Mouse (Mus musculus) cerebellum, postnatal 14 days (tissue): ENCODE data around the gene Pole3.

Experiments
- DNase-seq, 2 experiments: peaks; one replicate each; pipeline ENCODE4 v3.0.0; 2021; ENCODE audit warnings: mixed read lengths in 2 of 2

Pole3 gene

DNA sequence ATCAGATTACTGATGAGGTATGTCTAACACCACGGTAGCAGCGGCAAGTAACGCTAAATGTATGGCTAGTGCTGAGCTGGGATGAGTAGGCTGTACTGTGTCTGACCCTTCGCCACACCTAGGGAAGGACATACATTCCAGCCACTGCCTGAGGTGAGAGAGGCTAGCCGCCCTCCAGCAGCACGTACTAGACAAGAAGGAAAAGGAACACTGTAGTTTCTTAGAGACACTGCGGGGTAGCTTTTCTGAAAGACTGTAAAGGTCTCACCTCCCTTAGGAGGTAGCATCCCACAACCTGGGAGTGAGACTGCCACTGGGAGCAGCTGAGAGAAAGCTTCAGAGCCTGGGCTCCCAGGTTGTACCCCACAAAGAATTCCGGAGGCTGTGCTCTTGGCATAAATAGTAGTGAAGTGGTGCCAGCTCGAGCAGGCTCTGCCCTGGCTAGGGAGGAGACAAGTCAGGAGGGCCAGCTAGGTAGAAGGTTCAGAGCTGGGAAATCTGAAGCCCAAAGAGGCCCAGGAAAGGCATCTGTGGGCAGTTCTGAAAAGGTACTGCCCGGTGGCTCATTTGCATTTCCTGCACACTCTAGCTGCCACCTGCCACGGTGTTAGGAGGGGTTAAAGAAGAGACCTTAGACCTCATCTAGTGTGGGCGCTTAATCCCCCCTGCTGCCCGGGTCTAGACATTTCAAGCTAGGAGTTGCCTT is 6.3 kb downstream of the Pole3 start:
- peak; percentile 59 to 66 for DNase-seq

DNA sequence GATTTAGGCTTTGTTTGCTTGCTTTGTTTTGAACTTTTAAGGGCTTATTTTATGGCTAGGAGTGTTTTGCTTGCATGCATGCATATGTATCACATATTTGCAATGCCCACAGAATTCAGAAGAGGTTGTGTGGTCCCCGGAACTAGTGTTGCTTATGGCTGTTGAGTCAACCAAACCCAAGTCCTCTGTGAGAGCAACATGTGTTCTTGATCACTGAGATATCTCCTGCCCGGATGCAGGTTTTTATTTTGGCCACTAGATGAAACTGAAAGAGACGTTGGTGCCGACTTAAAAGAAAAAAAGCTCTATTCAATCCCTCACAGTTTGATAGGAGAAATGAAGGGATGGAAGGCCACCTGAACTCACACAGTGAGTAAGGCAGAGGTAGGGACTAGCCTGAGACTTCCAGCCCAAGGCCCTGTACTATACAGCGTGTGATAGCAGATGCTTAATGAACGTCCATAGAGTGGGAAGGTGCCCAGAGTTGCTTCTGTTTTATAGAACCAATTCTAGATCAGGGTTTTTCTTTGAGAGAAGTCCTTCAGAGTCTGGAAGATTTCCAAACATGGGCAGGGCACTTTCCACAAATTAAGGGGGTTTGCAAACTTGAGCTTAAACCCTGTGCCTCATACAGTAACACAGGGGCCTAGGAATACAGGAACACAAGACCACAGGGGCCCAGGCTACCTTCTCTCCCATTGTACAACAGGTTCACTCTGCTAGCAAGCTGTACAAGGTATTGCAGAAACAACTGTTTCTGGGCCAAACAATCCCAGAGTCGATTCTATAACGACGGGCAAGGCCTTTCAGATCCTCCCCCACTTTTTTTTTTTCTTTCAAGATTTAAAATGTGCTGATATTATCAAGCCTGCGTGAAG is 7.1 kb downstream of the Pole3 start:
- no peak for DNase-seq

GRCm38 (mm10) chr4:62517046-62517445 is 7.8 kb downstream of the Pole3 start:
- DNase-seq, result no peak

- no peak for DNase-seq
These were observed 8.3 kb downstream of the Pole3 start for GRCm38 (mm10) chr4:62516579-62516978.

GRCm38 (mm10) chr4:62516079-62516478 is 8.8 kb downstream of the Pole3 start:
- DNase-seq, result peak; percentile 53 to 54

DNA sequence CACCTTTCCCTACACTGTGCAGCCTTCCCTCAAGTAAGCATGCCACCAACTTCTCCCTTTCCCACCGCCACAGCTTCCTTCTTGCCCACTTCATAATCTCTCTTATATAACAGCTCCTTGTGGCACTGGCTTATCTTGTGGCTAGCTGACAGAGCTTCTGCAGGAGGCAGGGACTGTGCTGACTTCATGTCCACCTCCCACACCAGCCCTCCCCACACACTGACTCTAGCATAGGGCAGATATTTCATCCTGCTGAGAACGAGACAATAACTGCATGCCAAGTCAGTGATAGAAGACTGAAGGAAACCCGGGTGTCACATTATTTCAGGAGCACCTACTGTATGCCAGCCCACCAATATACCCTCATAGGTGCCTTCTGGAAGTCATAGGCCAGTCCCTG is 9.4 kb downstream of the Pole3 start:
- no peak for DNase-seq

DNA sequence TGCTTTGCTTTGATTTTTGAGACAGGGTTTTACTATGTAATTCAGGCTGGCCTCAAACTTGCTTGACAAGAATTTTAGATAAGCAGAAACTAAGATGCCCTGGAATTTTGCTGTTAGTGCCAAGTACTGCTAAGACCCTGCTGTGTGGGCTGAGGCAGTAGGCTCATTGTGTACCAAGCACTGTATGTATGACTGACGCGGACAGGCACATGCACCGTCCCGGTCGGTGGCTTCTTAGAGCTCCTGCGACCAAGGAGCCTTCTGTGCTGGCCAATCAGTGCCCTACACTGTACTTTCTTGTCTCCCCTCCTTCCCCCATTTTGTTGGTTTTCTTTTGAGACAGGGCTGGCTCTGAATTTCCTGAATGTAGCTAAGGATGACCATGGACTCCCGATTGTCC is 9.9 kb downstream of the Pole3 start:
- no peak for DNase-seq

DNA sequence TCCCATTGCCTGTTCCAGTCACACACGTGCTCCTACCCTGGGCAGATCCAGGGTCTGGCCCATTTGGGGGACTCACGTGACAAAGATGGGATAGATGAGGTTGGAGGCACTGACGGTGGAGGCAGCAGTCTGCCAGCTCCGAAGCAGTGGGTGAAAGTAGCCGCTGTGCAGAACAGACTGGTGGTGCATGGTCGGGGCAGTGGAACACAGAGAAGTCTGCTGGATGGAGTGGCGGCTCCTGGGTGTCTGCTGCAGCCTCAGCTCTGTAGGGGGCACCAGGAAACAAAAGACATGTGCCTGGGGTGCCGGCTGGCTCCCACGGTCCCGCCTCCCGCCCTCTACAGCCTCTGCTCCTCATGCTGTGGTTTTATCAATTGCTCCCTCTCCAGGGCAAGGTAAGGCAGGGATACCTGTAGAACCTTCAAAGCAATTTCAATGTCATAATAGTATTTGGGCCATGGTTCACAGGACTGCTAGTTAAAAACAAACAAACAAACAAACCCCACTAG is 10.8 kb downstream of the Pole3 start:
- DNase-seq, result no peak

DNA sequence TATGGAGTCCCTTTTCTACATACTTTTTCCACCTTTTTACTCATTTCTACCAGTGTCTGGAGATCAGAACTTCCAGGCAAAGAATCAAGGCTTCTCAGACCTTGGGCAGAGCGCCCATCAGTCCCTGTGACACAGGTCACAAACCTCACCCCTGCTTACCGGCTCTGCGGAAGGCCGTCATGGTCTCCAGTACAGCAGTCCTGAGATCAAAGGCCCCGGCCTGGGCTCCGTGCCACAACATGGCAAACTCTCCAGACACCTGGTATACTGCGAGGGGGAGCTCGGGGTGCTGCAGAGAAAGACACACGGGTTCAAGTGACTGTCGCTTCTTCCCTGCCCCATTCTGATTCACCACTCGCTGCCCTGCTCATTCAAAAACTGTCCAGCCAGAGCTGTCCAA is 14.9 kb downstream of the Pole3 start:
- DNase-seq, result no peak

DNA sequence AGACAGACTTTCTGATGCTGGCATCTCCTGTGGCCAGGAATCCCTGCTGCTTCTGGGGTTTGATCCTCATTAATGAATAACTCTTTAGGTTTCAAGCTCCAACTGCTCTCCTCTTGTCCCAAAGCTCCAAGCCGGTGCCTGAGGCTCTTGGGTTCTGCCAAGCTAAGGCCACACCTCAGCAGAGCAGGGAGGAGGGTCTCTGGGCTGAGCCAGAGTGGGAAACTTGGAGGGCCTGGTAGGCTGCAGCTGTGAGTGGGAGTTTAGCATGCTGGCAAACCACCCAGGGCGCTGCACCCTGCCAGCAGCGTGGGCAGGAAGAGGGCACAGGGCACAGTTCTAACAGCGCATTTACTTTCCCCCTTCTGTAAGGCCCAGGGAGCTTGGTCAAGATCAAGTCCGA is 16.0 kb downstream of the Pole3 start:
- no peak for DNase-seq

DNA sequence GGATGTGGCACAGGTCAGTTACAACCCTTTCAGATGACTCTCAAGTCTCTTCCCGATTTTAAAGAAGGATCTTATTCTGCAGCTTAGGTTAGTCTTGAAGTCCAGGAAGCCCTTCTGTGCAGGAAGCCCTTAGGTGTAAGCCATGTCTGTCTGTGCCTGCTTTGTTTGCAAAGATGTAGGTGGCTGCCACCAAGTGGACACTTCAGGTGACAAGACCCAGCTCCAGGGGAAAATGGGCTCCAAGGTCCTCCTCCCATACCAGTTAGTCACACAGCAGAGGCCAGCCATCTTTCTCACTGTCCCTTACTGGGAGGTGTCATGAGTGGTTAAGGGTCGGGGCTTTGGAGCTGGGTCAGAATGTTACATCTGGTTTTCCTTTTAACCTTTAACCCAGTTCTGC is 18.1 kb downstream of the Pole3 start:
- peak; percentile 67 to 73 for DNase-seq

DNA sequence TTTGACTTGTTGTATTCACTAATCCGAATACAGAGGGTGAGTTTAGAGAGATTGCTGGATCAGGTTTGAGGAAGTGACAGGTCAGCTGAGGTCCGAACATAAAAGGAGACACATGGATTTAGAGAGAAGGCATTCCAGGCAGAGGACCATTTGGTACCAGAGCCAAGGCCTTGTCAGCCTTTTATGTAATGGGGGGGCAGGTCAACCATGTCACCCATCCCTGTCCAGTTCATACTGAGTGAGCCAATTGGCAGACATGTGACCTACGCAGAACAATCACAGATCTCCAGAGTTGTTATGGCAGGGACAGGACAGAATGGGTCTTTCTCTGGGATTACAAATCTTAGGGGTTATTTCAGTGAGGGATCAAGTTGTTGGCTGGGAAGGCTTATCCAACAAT is 18.9 kb downstream of the Pole3 start:
- no peak for DNase-seq

- DNase-seq, result no peak
These were observed 21.4 kb downstream of the Pole3 start, which contains the start of gene Hdhd3 for GRCm38 (mm10) chr4:62503374-62503970. Gene Hdhd3 (minus strand): TSS chr4:62503467.

DNA sequence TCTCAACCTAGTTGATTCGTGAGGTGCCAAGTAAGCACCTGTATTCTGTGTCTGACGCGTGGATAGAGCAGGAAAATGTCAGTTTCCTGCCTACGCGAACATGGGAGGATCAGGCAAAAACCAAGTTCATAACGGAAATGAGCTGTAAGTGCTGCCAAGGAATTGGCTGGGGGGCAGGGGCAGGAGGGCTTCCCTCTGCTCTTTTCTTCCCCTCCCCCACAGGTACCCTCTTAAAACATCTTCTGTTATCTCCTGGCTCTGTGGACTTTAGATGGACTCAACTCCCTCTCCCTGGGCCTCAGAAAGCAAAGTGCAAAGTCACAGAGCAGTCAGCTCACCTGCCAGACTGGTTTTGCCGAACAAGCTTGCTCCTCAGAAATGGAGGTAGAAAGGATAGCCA is 21.9 kb downstream of the Pole3 start:
- no peak for DNase-seq

GRCm38 (mm10) chr4:62501964-62502732 is 22.7 kb downstream of the Pole3 start:
- peak; percentile 91 to 93 for DNase-seq

GRCm38 (mm10) chr4:62501534-62501933 is 23.3 kb downstream of the Pole3 start:
- DNase-seq, result no peak

DNA sequence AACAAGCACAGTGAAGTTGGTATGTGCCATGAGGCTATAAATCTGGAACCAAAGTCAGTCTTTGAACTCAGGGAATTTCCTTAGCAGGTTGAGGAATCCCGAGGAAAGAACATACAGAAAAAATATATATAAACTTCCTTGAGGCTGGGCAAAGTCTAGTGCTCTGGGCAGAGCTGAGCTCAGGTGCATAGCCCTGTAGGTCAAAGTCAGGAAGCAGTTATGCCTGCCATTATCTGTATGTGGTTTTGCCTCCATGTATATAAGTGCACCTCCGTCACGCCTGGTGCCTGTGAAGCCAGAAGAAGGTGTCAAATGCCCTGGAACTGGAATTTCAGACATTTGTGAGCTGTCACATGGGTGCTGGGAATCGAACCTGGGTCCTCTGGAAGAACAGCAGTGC is 24.1 kb downstream of the Pole3 start:
- no peak for DNase-seq

- DNase-seq, result peak; percentile 56 to 57
These were observed 28.1 kb downstream of the Pole3 start for GRCm38 (mm10) chr4:62496815-62497214.

- no peak for DNase-seq
These were observed 28.9 kb downstream of the Pole3 start for GRCm38 (mm10) chr4:62495946-62496345.

- DNase-seq, result no peak
These were observed 30.6 kb downstream of the Pole3 start for GRCm38 (mm10) chr4:62494230-62494629.

GRCm38 (mm10) chr4:62492682-62493081 is 32.2 kb downstream of the Pole3 start:
- no peak for DNase-seq

DNA sequence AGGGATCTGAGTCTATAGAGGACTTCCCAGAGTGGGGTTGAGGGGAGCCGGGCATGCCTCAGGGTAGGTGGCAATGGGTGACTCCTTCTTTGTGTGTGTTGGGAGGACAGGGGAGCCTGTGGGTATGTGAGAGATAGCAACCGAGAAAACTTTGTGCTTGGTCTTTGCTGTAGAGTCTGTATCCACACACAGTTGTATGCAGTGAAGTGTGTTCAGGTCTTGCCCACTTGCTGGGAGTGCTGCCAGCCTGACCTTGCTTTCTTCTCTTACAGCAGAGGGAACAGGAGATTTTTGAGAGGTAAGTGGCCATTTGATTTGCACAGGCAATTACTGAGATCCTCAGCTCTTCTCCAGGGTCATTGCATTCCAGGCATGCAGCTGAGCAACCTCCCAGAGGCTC is 37.0 kb downstream of the Pole3 start:
- DNase-seq, result no peak

DNA sequence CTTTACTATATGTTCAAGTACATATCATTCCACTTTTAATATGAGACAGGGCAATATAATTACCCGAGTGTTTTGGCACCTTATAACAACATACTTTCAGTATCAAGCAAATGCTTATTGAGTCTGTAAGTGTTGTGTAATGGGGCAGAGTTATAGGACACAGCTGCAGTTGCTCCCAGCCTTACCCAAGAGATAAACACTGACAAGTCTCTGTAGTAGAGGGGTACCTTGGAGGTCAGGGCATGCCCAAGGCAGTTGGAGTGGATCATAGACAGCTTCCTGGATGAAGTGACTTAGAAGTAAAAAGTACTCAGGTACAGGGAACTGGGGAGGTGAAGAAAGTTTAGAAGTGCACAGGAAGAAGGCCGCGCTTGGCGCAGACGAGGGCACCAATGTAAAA is 37.7 kb downstream of the Pole3 start:
- no peak for DNase-seq
